Mouse (Mus musculus) left cerebral cortex, adult 2 months (tissue): Measurements from ENCODE around the gene Spg11. TPM values are rescaled to one million over a fixed set of nuclear protein-coding genes. Genes with fewer than 3 reads are reported as not detected.

Source experiments
- DNase-seq, 2 experiments: peaks; one replicate each; pipeline ENCODE4 v3.0.0; 2021 to 2022; ENCODE audit warnings: low spot score in 2 of 2, mixed read lengths in 1 of 2; ENCODE audit errors: extremely low spot score in 1 of 2
- H3K27ac ChIP-seq: fragments of 200-600 bp; 2 replicates; pipeline ENCODE4 v1.8.1; 2022
- H3K4me3 ChIP-seq: fragments of 200-600 bp; 2 replicates; pipeline ENCODE4 v1.8.1; 2022
- CTCF ChIP-seq: fragments of 200-600 bp; IDR thresholded peaks from 2 replicates; pipeline ENCODE4 v1.8.1; 2022; ENCODE audit warnings: antibody characterized with exemption, mild to moderate bottlenecking, moderate library complexity
- intact Hi-C: fragments of 180-260 bp; cut with DNase I; formaldehyde crosslinking; loops from one replicate; pipeline ENCODE4 v1.15.1; 2025
- total RNA-seq, 2 experiments: library from RNA; stranded (reverse); gene quantifications; 2 replicates each; pipeline ENCODE4 v1.2.3; 2021

The Spg11 gene
- total RNA-seq, 2 experiments from 2014 or later: 15.5 to 16.2 TPM

- Histone ChIP-seq H3K4me3 (no peak overlapping the region), H3K27ac (no peak overlapping the region)
- intact Hi-C loops: no loop called here
- TF ChIP-seq CTCF: no peak
- no peak for DNase-seq
Observed at GRCm38 (mm10) chr2:122093844-122094243, 24.3 kb downstream of the Spg11 start.

DNA sequence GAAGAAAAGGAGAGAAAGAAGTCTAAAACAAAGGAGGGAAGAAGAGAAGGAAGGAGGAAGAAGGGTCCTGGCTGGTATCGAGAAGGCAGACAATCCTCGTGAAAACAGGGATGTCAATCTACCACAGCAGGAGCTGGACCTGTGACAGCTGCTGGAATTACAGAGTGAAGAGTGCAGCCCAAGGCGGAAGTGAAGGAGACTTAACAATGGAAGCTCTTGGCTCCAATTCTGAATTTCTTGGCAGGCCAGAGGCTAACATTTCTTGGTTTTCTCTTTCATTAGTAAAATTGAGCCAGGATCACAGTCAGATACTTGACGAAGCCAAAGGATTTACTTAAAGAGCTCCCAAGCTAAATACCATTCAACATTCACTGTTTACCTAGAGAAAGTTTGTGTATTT lies 31.7 kb downstream of the Spg11 start:
- no peak for TF ChIP-seq CTCF
- Histone ChIP-seq H3K27ac (no peak overlapping the region), H3K4me3 (no peak overlapping the region)
- DNase-seq: no peak
- intact Hi-C loops: no loop called here

GRCm38 (mm10) chr2:122081728-122082456 lies 36.3 kb downstream of the Spg11 start:
- TF ChIP-seq CTCF: no peak
- Histone ChIP-seq H3K4me3 (no peak overlapping the region), H3K27ac (no peak overlapping the region)
- no peak for DNase-seq
- intact Hi-C loops: no loop called here

DNA sequence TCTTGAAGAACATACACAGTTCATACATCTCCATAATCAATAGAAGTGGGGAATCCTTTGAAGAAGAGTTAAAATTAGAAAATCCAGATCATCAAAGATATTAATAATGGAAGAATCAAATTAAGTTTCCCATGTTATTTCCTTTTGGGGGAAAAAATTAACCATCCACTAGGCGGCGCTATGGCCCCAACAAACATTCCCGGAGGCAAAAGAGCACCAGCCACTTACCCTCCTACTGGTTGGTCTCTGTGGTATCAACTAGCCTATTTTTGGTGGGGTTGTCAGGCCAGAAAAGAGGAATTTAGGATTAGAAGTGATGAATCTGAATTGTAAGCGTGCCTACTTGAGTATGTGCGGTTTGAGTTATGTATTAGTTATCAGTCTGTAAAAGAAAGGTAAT lies 48.3 kb downstream of the Spg11 start:
- TF ChIP-seq CTCF: peak; percentile 82
- Histone ChIP-seq H3K27ac (no peak overlapping the region), H3K4me3 (no peak overlapping the region)
- intact Hi-C loops: loop anchor here (2.0 to 5.0 kb wide), 3 partner anchors 91 to 232 kb away; partner anchors contain the start of gene Trim69
- peak in 1 of 2 experiments; percentile 54 for DNase-seq

DNA sequence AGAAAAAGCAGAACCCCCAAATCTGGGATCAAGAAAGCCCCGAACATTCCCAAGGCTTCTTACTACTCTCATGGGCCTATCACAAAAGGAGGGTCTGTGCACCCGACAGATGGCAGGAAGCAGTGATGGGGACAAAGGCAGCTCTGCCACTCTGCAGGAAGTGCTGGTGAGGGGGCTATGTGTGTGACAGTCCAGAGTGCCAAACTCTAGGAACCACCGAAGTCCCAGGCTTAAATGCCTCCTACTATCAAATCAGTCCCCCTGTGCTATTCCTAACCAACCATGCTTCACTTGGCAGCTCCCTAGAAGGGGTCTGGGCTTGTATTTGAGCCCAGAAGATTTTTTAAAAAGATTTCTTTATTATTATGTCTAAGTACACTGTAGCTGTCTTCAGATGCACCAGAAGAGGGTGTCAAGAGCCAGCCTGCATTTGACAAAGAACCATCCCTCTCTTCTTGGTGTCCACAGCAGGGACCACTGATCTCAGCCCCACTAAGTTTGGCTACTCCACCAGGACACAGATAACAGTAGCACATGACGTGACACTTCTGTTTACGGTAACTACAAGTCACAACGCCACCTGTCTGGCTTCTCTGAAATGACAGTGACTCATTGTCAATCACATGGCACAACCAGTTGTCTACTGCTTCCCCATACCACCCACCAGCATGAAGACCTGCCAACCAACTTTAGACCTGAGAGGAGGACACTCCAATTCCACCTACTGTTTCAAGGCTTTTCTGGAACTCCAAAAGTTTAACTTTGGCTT lies 48.9 kb downstream of the Spg11 start:
- no peak overlapping the region for H3K27ac ChIP-seq
- intact Hi-C loops: no loop called here
- H3K4me3 ChIP-seq: no peak overlapping the region
- no peak for TF ChIP-seq CTCF
- no peak for DNase-seq

- intact Hi-C loops: no loop called here
- TF ChIP-seq CTCF: no peak
- DNase-seq: no peak
Observed at GRCm38 (mm10) chr2:122066241-122066640, 51.9 kb downstream of the Spg11 start.

DNA sequence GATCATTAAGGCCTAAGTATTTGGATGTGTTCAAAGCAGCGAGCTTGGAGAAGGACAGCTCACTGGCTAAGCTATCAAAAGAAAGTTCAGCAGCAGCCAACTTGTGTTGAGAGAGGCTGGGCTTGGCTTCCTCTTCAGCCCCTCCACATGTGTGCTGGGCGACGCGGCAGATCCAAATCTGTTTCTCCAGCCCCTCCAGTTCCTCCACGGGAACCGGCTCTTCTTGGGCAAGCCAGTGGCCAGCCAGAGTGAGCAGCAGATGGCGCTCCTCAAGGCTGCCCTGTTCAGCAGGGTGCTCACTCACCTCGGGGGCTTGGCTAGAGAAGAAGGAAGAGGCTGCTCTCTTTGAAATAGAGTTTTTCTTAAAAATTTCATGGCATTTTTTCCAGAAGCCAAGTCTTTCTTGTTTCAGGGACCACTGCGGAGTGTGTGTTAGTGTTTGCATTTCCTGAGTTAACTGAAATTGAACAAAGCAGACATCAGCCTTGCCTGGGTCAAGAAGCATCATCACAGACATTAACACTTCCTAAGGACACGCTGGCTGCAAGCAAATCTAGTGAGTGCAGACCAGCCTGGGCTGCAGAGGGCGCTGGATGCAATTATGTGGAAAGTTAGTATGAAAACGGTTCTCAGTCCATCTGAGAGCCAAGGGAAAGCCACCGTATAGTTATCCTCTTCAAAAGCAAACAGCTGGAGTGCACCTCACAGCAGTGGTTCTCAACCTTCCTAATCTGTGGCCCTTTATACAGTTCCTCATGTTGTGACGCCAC lies 52.8 kb downstream of the Spg11 start:
- intact Hi-C loops: no loop called here
- TF ChIP-seq CTCF: peak; percentile 45
- no peak overlapping the region for H3K27ac ChIP-seq
- DNase-seq: peak in 1 of 2 experiments; percentile 27
- no peak overlapping the region for H3K4me3 ChIP-seq

More at GRCm38 (mm10) chr2:122066241-122066640, 51.9 kb downstream of the Spg11 start:
- Histone ChIP-seq H3K4me3 (no peak overlapping the region), H3K27ac (no peak overlapping the region)

DNA sequence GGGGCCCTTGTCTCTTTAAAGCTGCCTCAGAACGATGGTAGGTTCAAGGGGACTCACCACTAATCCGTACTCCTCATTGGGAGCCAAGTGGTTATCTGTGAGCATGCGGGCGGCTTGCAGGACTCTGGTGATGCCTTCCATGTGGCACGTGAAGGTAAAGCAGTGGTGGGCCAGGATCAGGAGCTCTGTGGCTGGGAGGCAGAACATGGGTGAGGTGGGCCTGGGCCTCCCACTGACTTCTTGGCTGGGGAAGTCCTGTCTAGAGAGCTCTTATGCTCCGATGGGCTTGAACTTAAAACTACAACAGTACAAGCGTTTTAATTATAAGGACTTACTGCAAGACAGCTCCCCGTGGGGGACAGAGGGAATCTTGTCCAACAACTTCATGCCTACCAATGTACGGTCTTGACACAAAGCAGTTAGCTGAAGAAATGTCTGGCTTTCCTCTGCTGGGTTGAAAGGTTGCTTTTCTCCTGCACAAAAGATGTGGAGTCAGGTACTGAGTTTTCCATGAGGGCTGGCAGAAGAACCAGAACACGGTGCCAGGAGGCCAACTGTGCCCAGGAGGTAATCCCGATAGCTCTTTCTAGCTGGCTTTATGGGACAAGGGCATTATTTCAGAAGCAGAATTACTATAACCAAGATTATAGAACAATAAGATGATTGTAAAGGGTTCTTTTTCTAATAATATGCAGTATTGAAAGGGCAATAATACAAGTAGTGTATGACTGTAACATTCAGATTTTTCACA lies 58.6 kb downstream of the Spg11 start:
- intact Hi-C loops: no loop called here
- Histone ChIP-seq H3K27ac (no peak overlapping the region), H3K4me3 (no peak overlapping the region)
- no peak for TF ChIP-seq CTCF
- no peak for DNase-seq

- Histone ChIP-seq H3K4me3 (no peak overlapping the region), H3K27ac (no peak overlapping the region)
- no peak for TF ChIP-seq CTCF
- intact Hi-C loops: no loop called here
- no peak for DNase-seq
Observed at GRCm38 (mm10) chr2:122043926-122044325, 74.3 kb downstream of the Spg11 start.

- no peak for TF ChIP-seq CTCF
- no peak for DNase-seq
Observed at GRCm38 (mm10) chr2:122036064-122036463, 82.1 kb downstream of the Spg11 start.

GRCm38 (mm10) chr2:122031970-122032369 lies 86.2 kb downstream of the Spg11 start:
- H3K27ac ChIP-seq: no peak overlapping the region
- DNase-seq: no peak
- H3K4me3 ChIP-seq: no peak overlapping the region
- intact Hi-C loops: no loop called here
- TF ChIP-seq CTCF: no peak

More at GRCm38 (mm10) chr2:122036064-122036463, 82.1 kb downstream of the Spg11 start:
- intact Hi-C loops: no loop called here
- no peak overlapping the region for H3K4me3 ChIP-seq
- H3K27ac ChIP-seq: no peak overlapping the region
